Mouse (Mus musculus) neutrophil, adult 5-6 weeks (primary cell): ENCODE results near the gene Vstm4. TPM values are rescaled to one million over a fixed set of nuclear protein-coding genes. Genes with fewer than 3 reads are reported as not detected.

ENCODE experiments used
- ATAC-seq: fragments of 151-379, 151-347 bp; 2 replicates; pipeline ENCODE4 v1.8.0; 2017; ENCODE audit warnings: mild to moderate bottlenecking, moderate TSS enrichment; ENCODE audit not compliant: insufficient number of reproducible peaks, poor library complexity, low FRiP score, severe bottlenecking; ENCODE audit errors: extremely low read depth
- total RNA-seq: library from RNA; stranded (forward); fragments of 200-1000 nt; gene quantifications from 2 replicates; pipeline ENCODE4 v1.2.3, GENCODE M21; 2017

Gene Vstm4
- total RNA-seq = not detected in 2 replicates

- no peak for ATAC-seq
Measured at GRCm38 (mm10) chr14:32856681-32857328, at the start of gene Vstm4. Vstm4 (plus strand) TSS chr14:32856756.

GRCm38 (mm10) chr14:32810111-32810510 is 46.4 kb upstream of the Vstm4 start:
- ATAC-seq = no peak

GRCm38 (mm10) chr14:32812429-32812828 is 44.1 kb upstream of the Vstm4 start:
- no peak for ATAC-seq

- ATAC-seq = no peak
Measured at GRCm38 (mm10) chr14:32814961-32815360, 41.6 kb upstream of the Vstm4 start.

GRCm38 (mm10) chr14:32816533-32816932 is 40.0 kb upstream of the Vstm4 start:
- ATAC-seq = no peak

- ATAC-seq = no peak
Measured at GRCm38 (mm10) chr14:32817258-32817657, 39.3 kb upstream of the Vstm4 start.

- ATAC-seq = no peak
Measured at GRCm38 (mm10) chr14:32819297-32819696, 37.3 kb upstream of the Vstm4 start.

- ATAC-seq = no peak
Measured at GRCm38 (mm10) chr14:32822812-32823211, 33.7 kb upstream of the Vstm4 start.

GRCm38 (mm10) chr14:32823861-32824260 is 32.7 kb upstream of the Vstm4 start:
- no peak for ATAC-seq

- ATAC-seq = no peak
Measured at GRCm38 (mm10) chr14:32824267-32825150, 32.0 kb upstream of the Vstm4 start.

- ATAC-seq = no peak
Measured at GRCm38 (mm10) chr14:32825426-32826032, 31.0 kb upstream of the Vstm4 start.

- ATAC-seq = no peak
Measured at GRCm38 (mm10) chr14:32827165-32827564, 29.4 kb upstream of the Vstm4 start.

- no peak for ATAC-seq
Measured at GRCm38 (mm10) chr14:32827994-32828650, 28.4 kb upstream of the Vstm4 start.

- ATAC-seq = no peak
Measured at GRCm38 (mm10) chr14:32833847-32834246, 22.7 kb upstream of the Vstm4 start, which contains the start of gene Fam170b. Fam170b (plus strand) TSS chr14:32833962.

GRCm38 (mm10) chr14:32835181-32835580 is 21.4 kb upstream of the Vstm4 start:
- no peak for ATAC-seq

- no peak for ATAC-seq
Measured at GRCm38 (mm10) chr14:32835596-32835995, 21.0 kb upstream of the Vstm4 start.

- ATAC-seq = no peak
Measured at GRCm38 (mm10) chr14:32836191-32836590, 20.4 kb upstream of the Vstm4 start.

GRCm38 (mm10) chr14:32842052-32842451 is 14.5 kb upstream of the Vstm4 start:
- ATAC-seq = no peak

- no peak for ATAC-seq
Measured at GRCm38 (mm10) chr14:32854059-32854458, 2.5 kb upstream of the Vstm4 start.
